Mouse (Mus musculus): ENCODE measurements around the gene Ccdc47. TPM values are rescaled to one million over a fixed set of nuclear protein-coding genes. Genes with fewer than 3 reads are reported as not detected.

Gene Ccdc47
- 66.9 TPM for polyA plus RNA-seq (2017; shearing (Covaris generic))

DNA sequence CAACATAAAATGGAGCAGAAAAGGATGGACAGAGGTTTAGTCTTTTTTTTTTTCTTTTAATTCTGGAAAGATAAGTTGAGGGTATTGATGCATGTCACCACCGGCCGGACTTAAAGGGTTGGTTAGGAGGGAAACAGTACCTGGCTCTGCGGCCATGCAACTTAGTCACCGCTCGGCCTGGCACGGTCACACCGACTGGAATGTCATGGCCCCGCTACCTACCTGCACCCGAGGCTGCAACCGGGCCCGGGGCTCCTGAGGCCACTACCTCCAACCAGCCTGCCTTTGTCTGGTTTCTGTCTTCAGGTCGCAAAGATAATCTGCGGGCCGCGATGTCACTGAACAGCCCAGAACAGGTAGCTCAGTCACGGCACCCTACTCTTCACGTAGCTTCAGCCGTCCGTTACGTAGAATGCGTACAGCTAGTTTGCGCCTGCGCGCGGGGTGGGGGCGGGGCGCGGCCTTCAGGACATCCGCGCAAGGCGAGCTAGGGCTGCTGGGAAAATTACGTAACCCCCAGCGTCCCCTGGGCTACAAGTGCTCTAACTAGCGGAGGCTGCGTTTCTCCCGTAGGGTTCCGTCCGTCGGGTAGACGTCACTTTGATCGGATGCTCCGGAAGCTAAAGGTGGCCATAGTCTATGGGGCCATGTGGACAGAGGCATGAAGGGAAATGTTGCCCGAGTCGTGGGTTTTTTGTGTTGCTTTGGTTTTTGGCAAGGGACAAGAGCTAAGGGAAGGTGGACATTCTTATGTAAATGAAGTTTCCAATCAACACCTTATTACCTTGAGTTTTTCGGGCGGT, at the start of gene Ccdc47:
TSS of gene Ccdc47 (minus strand) at position 418 of the 803 bp plus-strand sequence.

DNA sequence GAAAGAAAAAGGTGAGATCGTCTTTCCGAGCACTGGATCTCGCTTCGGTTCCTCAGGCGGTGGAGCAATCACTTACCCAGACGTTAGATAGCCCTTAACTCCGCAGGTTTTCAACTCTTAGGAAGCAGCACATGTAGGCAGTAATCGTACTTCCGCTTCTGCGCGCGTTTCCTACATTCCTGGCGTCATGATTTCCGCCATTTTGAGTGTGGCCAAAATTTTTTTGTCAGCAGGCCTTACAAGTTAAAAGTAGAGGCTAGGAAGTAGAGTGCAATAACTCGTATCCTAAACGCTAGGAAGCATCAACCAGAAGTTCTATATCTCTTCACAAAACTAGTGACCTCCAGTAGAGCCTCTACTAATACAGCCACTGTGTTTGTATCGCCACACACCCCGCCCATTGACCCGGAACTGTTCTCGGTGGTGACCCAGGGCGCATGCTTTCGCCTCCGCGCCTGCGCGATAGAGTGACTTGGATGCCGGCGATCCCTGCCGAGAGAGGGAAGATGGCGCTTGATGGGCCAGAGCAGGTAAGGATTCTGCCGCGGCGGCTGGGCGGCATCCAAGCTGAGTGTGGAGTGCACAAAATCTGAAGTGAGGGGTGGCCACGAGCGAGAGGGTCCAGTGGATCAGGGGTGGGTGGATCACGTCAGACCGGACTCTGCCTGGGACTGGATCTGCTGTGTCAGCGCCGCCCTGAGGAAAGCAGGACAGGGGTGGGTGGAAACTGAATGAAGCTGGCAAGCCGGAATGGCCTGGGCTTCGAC, 39.7 kb upstream of the Ccdc47 start, which contains the start of the genes Ftsj3 and Psmc5:
TSS of gene Ftsj3 (minus strand) at position 395 of the 767 bp plus-strand sequence.
TSS of gene Psmc5 (plus strand) at position 470 of the 767 bp plus-strand sequence.

DNA sequence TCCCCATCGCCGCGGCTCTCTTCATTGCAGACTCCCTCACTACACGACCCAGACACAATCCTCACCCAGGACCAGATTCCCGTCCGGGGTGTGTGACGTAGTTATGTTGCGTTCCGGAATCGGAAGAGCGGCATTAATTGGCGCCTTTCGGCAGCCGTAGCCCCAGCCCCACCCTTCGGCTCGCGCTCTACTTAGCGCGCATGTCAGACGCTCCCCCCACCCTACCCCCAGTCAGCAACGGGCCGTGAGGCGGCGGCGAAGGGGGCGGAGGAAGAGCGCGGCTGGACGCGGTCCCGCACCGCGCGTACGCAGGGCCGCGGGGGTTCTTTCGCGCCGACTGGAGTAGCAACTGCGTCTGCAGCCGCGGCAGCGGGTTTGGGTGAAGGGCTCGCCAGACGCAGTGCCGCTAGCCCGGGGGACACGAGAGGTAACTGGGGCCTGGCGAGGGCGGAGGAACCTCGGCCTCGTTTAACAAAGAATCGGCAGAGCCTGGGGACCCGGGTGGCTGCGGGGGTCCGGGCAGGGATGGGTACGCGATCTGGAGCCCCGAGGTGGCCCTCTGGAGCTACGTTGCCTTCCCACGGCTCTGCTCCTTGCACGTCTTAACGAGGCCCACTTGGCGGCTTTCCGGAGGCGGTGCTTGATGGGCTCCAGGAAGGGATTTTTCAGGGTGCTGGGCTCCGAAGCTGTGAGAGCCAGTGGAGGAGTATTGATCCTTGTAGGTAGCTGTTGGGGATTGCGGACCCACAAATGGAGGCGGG, 766 bp upstream of the Ccdc47 start, which contains the start of gene Ddx42:
TSS of gene Ddx42 (plus strand) at position 197 of the 761 bp plus-strand sequence.

DNA sequence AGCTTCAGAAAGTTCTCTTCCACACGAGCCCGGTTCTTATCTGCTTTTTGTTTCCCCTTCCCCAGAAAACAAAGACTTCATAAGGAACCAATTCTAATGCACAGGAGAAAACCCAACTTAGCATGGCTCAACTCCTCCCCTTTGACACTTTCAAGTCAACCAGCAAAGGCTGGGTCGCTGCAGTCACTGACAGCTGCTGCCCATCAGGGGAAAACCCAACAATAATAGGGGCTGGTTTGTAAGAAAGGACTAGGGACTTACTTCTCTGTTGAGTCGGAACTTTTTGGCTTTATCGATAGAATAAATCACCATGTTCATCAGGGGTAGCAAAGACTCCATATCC, 14.1 kb downstream of the Ccdc47 start, which contains the start of gene Strada:
TSS of gene Strada (minus strand) at position 46 of the 343 bp plus-strand sequence.

DNA sequence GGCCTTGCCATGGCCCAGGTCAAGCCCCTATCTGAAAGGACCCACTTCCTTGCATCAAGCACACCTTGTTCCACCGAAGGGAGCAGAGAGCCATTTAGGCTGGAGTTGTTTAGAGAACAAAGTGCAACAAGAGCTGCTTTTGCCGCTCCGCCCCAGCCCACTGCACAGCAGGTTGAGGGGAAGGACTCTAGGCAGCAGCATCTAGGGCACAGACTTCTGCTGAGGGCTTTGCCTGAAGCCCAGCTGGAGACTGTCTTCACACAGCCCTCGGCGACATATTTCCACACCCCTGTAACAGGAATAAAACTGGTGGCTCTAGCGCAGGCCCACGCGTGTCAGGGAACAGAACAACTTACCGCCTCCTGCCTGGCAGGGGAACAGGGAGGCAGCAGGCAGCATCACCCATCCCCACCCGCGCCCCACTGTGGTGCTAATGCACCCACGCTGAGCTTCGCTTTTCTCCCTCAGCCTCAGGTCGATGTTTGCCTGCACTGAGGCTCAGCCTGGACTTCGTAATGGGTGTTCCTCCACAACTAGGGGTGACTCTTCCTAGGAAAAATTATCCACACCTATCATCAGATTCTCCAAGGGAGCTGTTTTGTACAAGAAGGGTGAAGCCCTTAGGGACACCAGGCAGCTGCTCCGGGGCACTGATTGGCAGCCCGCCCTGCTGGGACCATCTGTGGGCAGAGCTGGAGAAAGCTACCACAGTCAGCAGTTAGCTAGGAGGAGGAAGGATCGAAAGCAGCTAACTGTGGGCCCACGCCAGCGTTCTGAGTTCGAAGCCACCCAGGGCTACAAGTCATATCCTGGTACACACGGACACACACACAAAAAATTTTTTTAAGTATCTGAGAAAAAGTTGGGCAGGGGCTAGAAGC, 55.1 kb downstream of the Ccdc47 start, which contains the start of the genes Gm10840 and Limd2:
TSS of gene Gm10840 (plus strand) at position 10 of the 881 bp plus-strand sequence.
TSS of gene Limd2 (minus strand) at position 20 of the 881 bp plus-strand sequence.

Other genes starting within 250 kb of the Ccdc47 start
- gene Ace, start 248.4 kb downstream of the Ccdc47 start, polyA plus RNA-seq (2017; shearing (Covaris generic)) = not detected
- gene Ace3, start 221.7 kb downstream of the Ccdc47 start, polyA plus RNA-seq (2017; shearing (Covaris generic)) = not detected
- 0.15 TPM for gene Kcnh6, start 208.2 kb downstream of the Ccdc47 start, polyA plus RNA-seq (2017; shearing (Covaris generic))
- gene Dcaf7, start 179.5 kb downstream of the Ccdc47 start, polyA plus RNA-seq (2017; shearing (Covaris generic)) = 81.6 TPM
- 5.0 TPM for gene Taco1, start 150.3 kb downstream of the Ccdc47 start, polyA plus RNA-seq (2017; shearing (Covaris generic))
- 102 TPM for gene Map3k3, start 131.7 kb downstream of the Ccdc47 start, polyA plus RNA-seq (2017; shearing (Covaris generic))
- gene Gm10840, start 55.5 kb downstream of the Ccdc47 start, polyA plus RNA-seq (2017; shearing (Covaris generic)) = not detected
- 940 TPM for gene Limd2, start 55.5 kb downstream of the Ccdc47 start, polyA plus RNA-seq (2017; shearing (Covaris generic))
- gene Strada, start 14.2 kb downstream of the Ccdc47 start, polyA plus RNA-seq (2017; shearing (Covaris generic)) = 28.5 TPM
- gene Ddx42, start 582 bp upstream of the Ccdc47 start, polyA plus RNA-seq (2017; shearing (Covaris generic)) = 105 TPM
- gene Ftsj3, start 39.7 kb upstream of the Ccdc47 start, polyA plus RNA-seq (2017; shearing (Covaris generic)) = 67.4 TPM
- 120 TPM for gene Psmc5, start 39.8 kb upstream of the Ccdc47 start, polyA plus RNA-seq (2017; shearing (Covaris generic))
- 116 TPM for gene Smarcd2, start 56.6 kb upstream of the Ccdc47 start, polyA plus RNA-seq (2017; shearing (Covaris generic))
- gene Tcam1, start 60.3 kb upstream of the Ccdc47 start, polyA plus RNA-seq (2017; shearing (Covaris generic)) = not detected
- gene Gh, start 85.5 kb upstream of the Ccdc47 start, polyA plus RNA-seq (2017; shearing (Covaris generic)) = not detected
- 0.31 TPM for gene Cd79b, start 98.4 kb upstream of the Ccdc47 start, polyA plus RNA-seq (2017; shearing (Covaris generic))
- not detected for gene Scn4a, start 136.9 kb upstream of the Ccdc47 start, polyA plus RNA-seq (2017; shearing (Covaris generic))
- gene Prr29, start 149.1 kb upstream of the Ccdc47 start, polyA plus RNA-seq (2017; shearing (Covaris generic)) = not detected
- 82.2 TPM for gene Icam2, start 171.7 kb upstream of the Ccdc47 start, polyA plus RNA-seq (2017; shearing (Covaris generic))

Data from effector memory CD4-positive, alpha-beta T cell, adult 5 months (primary cell).